Mouse (Mus musculus) ES-Bruce4 (cell line): Measurements from ENCODE around the gene Cfap97d2.

ENCODE experiments used
- CTCF ChIP-seq: IDR thresholded peaks from one replicate; pipeline ENCODE4 v1.8.1; 2011; ENCODE audit warnings: low read depth, low read length
- EP300 ChIP-seq: IDR thresholded peaks from 2 replicates; pipeline ENCODE4 v1.6.1; 2011; ENCODE audit warnings: low read depth, low read length; ENCODE audit not compliant: insufficient read depth

DNA sequence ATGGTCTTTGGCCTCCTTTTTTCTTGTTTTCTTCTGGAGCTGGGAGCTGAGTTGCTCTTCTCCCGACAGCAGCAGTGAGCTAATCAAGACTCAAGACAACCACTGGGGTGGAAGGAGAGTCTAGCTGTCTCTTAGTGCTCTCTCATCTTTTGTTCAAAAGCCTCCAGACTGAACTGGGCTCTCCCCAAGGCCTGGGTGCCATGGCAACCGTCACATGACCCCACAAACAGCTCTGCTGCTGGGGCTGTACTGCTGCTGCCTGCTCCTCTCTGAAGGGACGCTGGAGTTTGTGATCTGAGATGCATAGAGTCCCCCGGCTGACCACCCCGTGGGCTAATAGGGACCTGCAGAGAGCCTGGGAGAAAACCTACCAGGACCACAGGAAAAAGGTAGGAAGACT lies at the start of gene Cfap97d2:
- TF ChIP-seq EP300 (no peak), CTCF (no peak)
